Mouse (Mus musculus): ENCODE results near the gene Ccdc22.
A peak's percentile ranks its signal among the peaks of the same experiment; 100 is the strongest.

Gene Ccdc22

DNA sequence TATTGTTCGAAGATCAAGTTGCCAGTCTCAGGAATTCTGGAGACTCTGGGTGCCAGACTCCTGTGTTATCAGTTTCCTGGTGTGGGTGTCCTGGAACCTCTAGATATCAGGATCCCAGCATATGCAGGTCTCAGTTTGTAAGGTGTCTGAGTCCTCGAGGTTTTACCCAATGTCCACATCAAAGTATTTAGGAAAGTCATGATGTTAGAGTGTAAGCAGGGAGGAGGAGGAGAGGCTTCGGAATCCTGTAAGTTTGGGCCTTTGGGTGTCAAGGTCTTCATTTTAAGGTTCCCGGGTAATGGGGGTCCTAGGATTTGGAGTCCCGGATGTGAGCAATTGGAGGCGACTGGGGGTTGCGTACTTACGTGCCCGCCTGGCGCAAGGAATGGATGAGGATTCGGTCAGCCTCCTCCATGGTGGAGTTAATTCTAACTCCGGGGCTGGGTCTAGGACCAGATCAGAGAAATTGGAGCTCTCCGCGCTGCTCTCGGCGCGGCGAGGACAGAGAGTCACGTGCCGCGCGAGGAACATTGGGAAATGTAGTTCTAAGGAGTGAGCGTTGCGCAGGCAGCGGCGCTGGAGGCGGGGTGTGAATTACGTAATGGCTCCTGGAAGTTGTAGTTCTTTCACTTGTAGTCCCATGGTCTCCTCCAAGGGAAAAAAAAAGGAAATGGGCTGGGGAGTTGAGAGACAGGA lies at the start of gene Ccdc22:
TSS of gene Ccdc22 (minus strand) at position 639 of the 696 bp plus-strand sequence.
- DNase-seq (ENCODE audit: low spot score in 2 of 2) = peak; percentile 56 to 88

DNA sequence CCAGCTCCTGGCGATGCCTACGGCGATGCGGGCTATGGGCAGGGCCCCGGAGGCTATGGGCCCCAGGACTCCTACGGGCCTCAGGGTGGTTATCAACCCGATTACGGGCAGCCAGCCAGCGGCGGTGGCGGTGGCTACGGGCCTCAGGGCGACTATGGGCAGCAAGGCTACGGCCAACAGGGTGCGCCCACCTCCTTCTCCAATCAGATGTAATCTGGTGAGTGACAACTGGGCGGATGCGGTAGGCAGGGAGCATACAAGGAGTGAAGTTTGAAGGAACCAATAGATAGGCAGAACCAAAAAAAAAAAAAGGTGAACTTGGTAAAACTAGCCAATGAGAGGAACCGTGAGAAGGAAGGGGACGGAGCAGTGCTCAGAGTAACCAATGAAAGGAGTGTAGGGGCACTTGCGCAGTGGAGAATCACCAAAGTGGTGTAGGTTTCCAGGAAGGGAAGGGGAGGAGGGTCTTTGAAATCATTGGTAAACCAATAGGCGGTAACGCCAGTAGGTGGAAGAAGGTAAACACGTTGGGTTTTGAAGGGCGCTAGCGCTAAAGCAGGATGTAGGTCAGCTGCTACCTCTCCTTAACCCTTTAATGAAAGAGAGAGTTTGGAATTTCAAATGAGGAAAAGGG lies 43.5 kb upstream of the Ccdc22 start:
- DNase-seq (ENCODE audit: low spot score in 2 of 2) = peak; percentile 77 to 83

DNA sequence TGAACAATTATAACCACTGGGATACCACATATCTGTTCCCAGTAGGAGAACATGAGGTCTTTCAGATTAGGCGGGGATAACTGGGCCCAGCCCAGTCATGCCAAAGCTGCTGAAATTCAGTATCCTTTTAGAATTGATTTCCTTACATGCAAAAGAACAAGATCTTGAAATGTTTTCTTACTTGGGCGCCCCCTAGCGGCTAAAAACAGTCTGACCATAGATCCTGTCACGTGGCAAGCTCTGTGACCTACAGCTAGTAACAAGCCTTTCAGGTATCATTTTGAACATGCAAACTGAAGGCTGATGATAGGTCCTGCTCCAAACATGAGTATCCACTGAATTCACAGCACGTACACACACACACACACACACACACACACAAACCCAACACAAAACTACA lies 40.0 kb upstream of the Ccdc22 start:
- DNase-seq (ENCODE audit: low spot score in 2 of 2) = peak; percentile 74 to 87

DNA sequence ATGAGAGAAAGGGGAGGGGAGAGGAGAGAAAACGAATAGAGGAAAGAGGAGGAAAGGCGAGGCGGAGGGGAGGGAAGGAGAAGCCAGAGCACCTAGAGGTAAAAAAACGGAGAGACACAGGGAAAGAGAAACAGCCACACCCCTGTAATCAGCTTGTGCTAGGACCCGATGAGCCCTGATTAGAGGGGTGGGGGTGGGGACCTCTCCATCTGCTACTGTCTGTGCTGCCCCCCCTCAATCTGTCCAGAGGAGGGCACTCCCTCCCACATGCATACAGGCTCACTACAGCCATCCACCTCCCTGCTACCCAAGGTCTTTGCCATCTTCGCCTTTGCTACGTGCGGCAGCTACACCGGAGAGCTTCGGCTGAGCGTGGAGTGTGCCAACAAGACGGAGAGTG lies 35.5 kb upstream of the Ccdc22 start:
- no peak for DNase-seq (ENCODE audit: low spot score in 2 of 2)

DNA sequence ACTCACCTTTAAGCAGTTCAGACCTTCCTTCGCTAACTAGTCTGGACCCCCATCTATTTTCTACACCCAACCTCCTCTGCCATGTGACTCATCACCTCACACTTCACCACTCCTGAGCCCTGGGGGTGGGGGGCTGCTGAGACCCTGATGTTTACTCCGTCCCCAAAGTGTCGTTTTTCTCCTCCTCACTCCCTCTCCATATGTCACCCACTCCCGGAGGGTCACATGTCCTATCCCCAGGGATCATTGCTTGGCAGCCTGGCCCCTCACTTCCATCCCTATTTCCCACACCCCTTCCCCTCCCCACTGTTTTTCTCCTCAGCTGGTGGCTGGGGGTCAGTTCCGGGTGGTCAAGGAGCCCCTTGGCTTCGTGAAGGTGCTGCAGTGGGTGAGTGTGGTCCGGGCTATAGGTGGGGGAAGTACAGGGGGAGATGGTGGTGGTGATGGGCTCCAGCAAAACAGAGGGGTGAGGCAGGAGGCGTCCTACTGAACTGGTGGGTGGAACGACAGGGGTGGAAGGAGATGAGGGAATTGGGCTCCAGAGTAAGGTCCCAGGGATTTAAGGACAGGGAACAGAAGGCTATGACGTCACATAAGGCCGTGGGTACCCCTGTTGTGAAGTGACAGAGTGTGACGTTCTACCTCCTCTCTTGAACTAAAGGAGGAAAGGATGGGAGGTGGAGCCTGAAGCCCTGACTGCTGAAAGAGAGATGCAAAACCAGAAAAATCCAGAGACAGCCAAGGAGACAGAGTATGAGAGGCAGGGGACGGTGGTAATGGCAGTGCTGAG lies 34.4 kb upstream of the Ccdc22 start:
- no peak for DNase-seq (ENCODE audit: low spot score in 2 of 2)

DNA sequence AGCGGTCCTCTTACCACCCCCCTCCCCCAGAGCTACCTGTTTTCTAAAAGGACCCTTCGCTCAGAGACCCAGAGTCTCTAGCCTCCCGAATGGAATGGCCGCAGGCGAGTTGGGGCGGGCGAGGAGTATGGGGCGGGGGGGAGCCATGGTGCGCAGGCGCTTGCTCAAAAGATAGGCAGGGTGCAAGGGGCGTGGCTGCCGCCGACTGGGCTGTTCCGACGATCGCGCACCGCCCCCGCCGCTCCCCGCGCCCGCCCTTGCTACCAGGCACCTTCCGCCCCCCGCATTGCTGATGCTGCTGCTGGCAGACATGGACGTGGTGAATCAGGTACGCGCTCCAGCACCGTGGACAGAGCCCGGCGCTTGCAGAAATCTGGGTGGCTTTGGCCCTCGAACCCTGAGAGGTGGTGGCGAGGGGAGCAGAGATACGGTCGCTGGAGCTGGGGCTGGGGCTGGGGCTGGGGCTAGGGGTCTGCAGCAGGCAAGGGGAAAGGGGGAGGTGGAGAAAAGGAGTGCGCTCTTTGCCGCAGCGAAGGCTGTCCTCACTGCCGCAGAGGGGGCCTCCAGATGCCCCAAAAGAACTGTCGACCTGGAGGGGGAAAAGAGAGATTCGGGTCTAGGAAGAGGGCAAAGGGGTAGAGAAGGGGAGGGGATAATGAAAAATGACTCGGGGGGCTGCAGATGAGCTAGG lies 33.2 kb upstream of the Ccdc22 start, which contains the start of gene Syp:
TSS of gene Syp (plus strand) at position 71 of the 691 bp plus-strand sequence.
- DNase-seq (ENCODE audit: low spot score in 2 of 2) = peak; percentile 71 to 87

DNA sequence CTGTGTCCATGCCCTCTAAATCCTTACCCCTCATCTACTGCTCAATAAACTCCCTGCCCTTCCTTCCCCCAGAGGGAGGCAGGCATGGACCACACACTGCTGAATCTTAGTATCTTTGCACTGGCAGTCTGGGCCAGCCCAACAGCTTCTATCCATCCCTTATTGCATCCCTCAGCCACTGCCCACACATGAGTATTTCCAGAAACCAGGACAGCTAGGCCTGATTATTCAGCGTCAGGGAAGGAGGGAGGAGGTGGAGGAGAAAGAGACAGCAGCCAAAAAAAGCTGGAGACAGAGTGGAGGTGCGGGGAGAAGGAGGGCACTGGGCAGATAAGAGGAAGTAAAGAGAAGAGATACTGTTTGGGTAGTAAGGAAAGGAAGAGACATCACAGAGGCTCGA lies 29.8 kb upstream of the Ccdc22 start:
- no peak for DNase-seq (ENCODE audit: low spot score in 2 of 2)

DNA sequence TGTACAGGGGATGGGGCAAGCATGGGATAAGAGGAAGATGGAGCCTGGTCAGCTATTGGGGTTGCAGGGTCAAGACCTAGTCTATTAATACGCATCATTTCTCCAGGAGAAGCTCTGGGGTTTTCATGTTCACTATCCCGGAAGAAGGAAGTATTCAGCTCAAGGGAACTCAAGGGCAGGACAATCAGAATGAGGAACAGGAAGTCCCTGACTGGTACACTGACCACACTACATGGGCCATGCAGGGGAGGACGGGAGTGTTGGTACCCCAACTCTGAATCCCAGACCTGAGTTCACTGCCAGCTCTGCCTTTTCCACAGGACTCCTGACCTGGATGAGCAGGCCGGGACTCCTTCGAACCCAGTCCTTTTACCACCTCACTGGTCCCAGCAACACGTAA lies 27.2 kb upstream of the Ccdc22 start:
- no peak for DNase-seq (ENCODE audit: low spot score in 2 of 2)

DNA sequence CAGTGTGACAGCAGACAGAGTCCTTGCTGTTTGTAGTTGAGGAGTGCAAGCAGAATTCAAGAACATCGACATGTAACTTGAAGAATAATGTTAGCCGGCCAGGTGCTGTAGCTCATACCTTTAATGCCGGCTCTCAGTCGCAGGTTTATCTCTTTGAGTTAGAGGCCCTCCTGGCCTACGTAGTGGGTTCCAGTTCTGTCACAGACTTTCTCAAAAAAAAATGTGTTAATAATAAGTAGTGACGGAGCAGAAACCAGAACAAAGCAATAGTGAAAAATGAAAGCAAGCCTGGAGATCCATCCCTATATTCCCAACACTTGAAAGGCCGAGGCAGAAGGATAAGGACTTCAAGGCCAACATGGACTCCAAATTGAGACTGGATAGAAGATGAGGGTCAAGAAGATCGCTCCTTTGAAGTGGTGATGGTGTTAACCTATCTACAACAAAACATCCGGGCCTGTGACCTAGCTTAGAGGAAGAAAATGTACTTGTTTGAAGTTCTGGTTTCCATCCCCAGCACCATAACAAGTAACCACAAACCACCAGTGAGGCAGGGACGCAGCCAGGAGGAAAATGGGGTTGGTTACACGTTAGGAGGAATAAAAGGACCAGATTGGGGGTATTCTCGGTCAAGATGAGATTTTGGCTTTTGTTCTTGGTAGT lies 12.7 kb upstream of the Ccdc22 start:
- no peak for DNase-seq (ENCODE audit: low spot score in 2 of 2)

DNA sequence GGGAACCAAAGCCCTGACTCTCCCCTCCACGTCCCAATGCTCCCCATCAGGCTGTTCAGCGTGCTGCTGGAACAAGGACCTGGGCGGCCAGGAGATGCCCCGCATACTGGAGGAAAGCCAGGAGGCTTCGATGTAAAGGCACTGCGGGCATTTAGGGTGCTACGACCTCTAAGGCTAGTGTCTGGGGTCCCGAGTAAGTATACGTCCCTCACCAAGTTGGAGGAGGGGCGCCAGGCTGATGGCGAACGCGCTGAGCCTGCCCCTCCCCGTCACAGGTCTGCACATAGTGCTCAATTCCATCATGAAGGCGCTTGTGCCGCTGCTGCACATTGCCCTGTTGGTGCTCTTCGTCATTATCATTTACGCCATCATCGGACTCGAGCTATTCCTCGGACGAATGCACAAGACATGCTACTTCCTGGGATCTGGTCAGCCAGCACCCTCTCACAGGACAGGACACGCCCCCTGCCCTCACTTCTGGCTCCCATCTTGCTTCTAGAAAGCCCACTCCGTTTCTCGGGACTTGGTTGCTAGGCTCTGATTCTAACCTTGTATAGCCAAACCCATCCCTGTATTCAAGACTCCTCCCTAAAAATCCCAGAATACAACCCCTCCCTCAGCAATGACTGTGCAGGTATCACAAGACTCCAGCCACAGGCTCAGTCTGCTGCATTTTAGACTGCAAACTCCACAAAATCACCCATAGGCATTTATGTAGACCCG lies 5.4 kb upstream of the Ccdc22 start:
- no peak for DNase-seq (ENCODE audit: low spot score in 2 of 2)

DNA sequence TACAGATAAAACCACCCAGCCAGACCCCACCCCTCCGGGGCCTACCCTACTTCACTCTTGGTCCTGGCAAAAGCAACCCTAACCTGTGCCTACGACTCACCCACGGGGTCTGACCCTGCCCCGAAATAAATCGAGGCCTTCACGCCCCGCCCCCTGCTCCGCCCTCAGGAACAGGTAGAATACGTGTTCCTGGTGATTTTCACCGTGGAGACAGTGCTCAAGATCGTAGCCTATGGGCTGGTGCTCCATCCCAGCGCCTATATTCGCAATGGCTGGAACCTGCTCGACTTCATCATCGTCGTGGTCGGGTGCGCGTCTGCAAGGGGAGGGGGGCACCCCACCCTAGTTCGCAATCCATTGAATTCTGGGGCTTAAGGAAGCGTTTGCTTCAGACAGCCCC lies 4.7 kb upstream of the Ccdc22 start:
- no peak for DNase-seq (ENCODE audit: low spot score in 2 of 2)

DNA sequence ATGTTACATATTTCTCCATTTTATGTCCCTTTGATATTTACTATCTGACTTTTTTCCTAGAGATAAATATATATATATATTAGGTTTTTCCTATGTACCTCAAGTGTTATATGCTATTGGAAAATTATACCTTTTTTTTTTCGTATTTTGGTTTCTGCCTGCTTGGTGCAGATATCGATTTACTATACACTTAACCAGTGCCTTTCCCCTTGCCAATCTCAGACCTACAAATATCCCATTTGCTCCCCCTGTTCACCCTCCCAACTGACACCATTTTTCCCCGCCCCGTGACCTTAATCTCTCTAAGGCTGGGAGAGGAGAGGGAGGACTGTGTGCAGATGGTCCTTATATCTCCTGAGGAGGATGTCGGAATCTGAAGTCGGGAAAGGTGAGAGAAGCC lies 1.5 kb upstream of the Ccdc22 start, which contains the start of gene Cacna1f:
TSS of gene Cacna1f (plus strand) at position 301 of the 400 bp plus-strand sequence.
- DNase-seq (ENCODE audit: low spot score in 2 of 2) = no peak

DNA sequence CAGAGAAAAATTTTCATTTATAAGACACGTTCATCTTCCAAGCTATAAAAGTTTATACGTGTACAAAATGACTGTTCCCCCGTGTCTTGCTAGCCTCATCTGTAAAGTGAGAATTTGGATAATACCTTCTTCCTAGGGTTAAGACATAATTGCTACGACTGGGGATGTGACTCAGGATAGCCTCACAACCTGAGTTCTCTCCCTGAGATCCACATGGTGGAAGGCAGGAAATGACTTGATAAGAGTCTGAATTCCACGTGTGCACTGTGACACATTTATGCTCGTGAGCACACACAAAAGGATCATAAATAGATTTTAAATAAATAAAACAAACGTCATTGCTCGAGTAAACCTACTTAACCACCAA lies 241 bp upstream of the Ccdc22 start:
- DNase-seq (ENCODE audit: low spot score in 2 of 2) = no peak

DNA sequence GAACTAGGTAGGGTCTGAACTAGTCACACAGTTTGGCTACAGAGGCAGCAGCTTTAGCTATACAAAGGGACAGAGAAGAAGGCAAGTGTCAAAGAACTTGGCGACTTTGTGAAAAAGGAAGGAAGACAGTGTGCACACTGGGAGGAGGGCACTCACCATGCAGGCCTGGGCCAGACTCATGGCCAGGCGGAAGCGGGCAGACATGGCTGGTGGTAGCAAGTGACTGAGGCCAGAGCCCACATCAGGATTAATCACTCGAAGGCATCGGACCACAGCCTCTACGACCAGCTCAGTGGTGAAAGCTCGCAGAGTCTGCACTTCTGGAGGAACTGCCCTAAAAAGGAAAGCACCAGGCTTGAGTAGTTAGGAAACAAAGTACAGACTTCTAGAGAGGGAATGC lies 1.3 kb downstream of the Ccdc22 start:
- no peak for DNase-seq (ENCODE audit: low spot score in 2 of 2)

DNA sequence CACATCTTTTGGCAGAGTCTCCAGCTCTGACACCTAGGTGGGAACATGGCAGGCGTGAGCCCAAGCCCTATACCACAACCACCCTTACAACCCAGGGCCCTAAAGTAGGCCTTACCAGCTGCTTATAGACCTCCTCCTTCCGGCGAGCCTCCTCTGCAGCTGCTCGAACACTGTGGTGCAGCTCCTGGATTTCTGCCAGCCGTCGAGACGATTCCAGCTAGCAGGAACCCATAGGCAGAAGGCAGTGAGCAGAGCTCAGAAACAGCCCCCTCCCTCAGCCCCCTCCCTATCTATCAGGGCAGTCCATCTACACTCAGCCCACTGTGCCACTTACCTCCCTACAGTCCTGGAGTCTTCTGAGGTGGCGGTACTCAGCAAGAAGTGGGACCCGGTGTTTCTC lies 9.9 kb downstream of the Ccdc22 start:
- DNase-seq (ENCODE audit: low spot score in 2 of 2) = no peak

DNA sequence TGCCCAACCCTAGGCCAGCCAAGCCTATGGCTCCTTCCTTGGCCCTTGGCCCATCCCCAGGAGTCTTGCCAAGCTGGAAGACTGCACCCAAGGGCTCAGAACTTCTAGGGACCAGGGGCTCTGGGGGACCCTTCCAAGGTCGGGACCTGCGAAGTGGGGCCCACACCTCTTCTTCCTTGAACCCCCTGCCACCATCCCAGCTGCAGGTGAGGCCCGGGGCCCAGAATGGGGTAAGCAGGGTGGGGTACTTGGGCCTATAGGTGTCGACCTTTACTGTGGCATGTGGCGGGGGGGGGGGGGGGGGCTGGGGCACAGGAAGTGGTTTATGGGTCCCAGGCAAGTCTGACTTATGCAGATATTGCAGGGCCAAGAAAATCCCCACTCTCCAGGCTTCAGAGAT lies 19.0 kb downstream of the Ccdc22 start:
- DNase-seq (ENCODE audit: low spot score in 2 of 2) = no peak

DNA sequence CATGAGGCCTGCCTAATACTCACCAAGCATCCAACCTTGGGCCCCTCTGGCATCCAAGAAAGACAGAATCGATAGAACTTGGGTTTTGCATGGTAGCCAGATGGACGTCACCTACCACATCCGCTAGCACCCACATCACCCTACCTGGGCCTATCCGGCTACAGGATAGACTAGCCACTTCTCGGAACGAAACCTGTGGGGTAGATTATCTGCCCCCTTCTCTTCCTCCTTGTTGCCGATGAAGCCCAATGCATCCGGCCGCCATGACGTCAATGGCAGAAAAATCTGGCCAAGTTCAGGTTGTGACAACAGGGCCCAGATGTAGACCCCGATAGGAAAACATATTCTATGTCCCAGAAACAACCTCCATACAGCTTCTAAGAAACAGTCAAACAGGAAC lies 21.4 kb downstream of the Ccdc22 start:
- no peak for DNase-seq (ENCODE audit: low spot score in 2 of 2)

DNA sequence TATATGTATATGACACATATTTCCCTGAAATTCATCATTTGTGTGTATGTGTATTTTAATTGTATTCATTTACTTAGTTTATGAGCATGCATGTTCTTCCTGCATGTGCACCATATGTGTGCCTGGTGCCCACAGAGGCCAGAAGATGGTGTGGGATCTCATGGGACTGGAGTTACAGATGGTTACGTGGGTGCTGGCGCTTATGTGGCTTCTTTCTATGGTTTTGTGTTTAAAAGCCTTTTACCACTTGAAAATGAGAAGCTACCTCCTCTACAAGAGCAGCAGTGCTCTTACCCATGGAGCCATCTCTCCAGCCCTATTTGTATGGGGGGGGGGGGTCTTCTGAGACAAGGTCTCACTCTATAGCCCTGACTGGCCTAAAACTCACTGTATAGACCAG lies 24.2 kb downstream of the Ccdc22 start:
- DNase-seq (ENCODE audit: low spot score in 2 of 2) = no peak

DNA sequence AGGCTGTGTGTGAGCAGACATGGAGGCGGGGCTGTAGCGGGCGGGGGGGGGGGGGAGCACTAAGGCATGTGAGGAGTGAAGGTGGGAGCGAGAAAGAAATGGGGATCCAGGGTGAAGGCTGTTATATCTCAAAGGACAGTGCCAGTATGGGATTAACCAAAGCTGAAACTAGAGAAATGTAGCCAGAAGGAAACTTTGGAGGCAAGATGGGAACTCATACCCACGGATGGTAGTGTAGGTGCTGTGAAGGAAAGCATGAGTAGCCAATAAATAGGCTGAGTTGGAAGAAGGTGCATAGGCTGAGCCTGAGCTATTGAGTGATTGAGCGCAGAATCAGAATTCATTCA lies 30.5 kb downstream of the Ccdc22 start:
- DNase-seq (ENCODE audit: low spot score in 2 of 2) = no peak

DNA sequence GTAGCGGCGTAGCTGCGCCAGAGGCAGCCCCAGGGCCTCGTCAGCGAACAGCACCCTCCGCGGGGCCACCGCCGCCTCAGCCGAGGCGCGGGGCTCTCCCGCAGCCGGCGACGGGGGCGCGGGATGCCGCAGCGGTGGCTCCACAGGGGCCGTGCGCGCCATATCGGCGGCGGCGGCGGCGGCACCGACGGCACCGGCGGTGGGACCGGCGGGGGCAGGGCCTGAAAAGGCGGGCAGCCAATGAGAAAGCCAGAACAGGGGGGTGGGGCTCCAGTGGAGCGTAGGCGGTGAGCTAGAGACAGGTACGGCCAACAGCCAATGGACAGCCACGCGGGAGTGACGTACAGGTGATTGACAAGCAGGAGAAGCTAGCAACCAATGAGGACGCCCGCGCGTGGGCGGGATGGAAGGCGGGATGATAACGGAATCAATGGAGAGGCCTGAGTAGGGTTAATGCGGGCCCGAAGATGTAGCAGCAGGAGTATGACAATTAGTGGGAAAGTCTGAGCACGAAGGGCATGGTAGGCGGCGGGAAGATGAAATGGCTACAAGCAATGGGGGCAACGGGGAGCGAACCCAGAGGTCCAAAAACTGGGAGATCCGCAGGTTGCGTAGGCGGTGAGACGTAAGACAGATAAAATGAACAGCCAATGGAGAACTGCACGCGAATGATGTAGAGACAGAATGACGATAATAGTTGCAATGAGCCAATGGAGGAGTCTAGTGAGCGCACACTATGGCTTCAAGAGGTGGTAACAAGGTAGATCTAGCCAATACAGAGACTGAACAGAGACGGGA lies 31.0 kb downstream of the Ccdc22 start, which contains the start of gene Ppp1r3f:
TSS of gene Ppp1r3f (minus strand) at position 197 of the 798 bp plus-strand sequence.
- DNase-seq (ENCODE audit: low spot score in 2 of 2) = peak; percentile 78 to 95

All from spleen, postnatal 10 days (tissue).